Mouse (Mus musculus) lung, postnatal 10 days (tissue): ENCODE data around the gene Gm20814.
"Not testable (repeated sequence)": the region's sequence is repeated elsewhere in the genome, so short reads cannot be mapped to it uniquely, and the experiment has no call there.

ENCODE experiments used
- DNase-seq: peaks from one replicate; pipeline ENCODE4 v3.0.0; 2021

Gene Gm20814

DNA sequence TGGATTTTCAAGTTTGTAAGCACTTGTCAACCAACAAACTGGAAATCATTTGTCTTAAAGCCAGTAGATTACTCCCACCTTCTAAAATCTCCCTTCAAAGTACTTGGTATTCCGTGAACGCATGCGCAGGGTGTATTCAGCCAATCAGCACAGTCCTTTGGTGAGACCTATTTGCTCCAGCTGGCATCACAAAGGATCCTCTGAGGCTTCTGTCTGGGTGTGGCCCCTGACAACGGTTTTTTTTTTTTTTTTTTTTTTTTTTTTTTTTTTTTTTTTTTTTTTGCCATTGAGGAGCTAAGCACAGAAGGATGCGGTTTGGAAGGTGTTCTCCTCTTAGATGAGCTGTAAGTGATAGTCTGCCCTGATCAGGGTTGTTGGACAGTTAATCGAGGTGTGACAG is at the start of gene Gm20814:
Gm20814 (plus strand) TSS at position 301 of the 400 bp plus-strand sequence.
- DNase-seq: not testable (repeated sequence)
